Mouse (Mus musculus): Measurements from ENCODE around the gene Mpo. TPM values are rescaled to one million over a fixed set of nuclear protein-coding genes. Genes with fewer than 3 reads are reported as not detected.

Mpo gene
- polyA plus RNA-seq, 1 experiment from 2014 or later = 6.3 TPM

DNA sequence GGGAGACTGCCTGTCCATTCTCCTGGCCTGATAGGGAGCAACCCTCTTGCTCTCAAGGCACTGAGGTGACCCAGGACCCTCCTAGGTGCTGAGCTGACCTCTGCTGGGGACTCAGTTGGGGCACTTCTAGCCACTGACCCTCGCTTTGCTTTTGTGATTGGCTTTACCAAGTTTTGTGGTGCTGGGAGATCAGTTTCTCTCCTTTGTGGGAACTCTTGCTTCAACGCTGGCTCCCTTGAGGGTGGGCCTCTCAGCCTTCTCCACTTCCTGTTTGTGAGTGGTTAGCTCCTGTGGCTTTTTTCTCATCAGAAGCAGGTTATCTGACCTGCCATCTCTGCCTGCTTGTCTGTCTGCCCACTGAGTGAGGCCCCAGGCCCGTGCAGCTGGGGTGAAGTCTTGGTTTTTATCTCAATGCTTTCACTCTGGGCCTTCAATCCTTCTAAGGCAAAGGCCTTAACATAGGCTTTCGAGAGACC is 41.9 kb upstream of the Mpo start:
- Histone ChIP-seq H3K36me3 (replicated peaks) (no peaks in the 10 kb centered on the region), H3K27me3 (replicated peaks; ENCODE audit: low read depth, poor library complexity, severe bottlenecking) (no peaks in the 10 kb centered on the region), H3K9me3 (no peaks in the 10 kb centered on the region), H3K4me3 (no peak overlapping the region; the same call in 1 of the 2 replicates), H3K4me1 (peaks cover 31% of the 10 kb centered on the region), H3K27ac (replicated peaks) (peak overlapping the region; percentile 52)
- DNase-seq (ENCODE audit: low spot score) = no peak
- WGBS = 71% methylated on average over 4 of the region's 4 CpGs

DNA sequence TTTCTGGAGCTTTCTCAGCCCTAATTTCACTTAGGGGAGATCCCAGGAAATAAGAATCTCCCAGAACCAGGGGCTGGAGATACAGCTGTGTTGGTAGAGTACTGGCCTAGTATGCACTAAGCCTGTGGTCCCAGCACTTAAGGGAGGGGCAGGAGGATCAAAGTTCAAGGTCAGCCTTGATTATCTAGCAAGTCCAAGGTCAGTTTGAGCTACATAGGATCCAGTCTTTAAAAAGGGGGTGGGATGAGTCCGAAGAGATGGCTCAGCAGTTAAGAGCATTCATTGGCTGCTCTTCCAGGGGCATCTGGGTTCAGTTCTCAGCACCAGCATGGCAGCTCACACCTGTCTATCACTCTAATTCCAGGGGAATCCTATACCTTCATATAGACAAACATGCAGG is 41.1 kb upstream of the Mpo start:
- H3K27ac ChIP-seq (replicated peaks) = no peak overlapping the region
- WGBS = 75% methylated on average over 1 of the region's 1 CpGs

GRCm38 (mm10) chr11:87753255-87753654 is 40.1 kb upstream of the Mpo start:
- no peak for DNase-seq (ENCODE audit: low spot score)
- no peaks in the 10 kb centered on the region for H3K27me3 ChIP-seq (replicated peaks; ENCODE audit: low read depth, poor library complexity, severe bottlenecking)
- H3K27ac ChIP-seq (replicated peaks) = 0 out of 2 replicates have a peak overlapping the region, but pooled peaks have one; percentile 35
- H3K4me1 ChIP-seq = peaks cover 31% of the 10 kb centered on the region
- no peaks in the 10 kb centered on the region for H3K36me3 ChIP-seq (replicated peaks)
- H3K9me3 ChIP-seq = no peaks in the 10 kb centered on the region
- 84% methylated on average over 8 of the region's 8 CpGs for WGBS
- no peak overlapping the region for H3K4me3 ChIP-seq

More for the DNA sequence above, 41.1 kb upstream of the Mpo start:
- Histone ChIP-seq H3K27me3 (replicated peaks; ENCODE audit: low read depth, poor library complexity, severe bottlenecking) (no peaks in the 10 kb centered on the region), H3K36me3 (replicated peaks) (no peaks in the 10 kb centered on the region), H3K4me1 (peaks cover 31% of the 10 kb centered on the region), H3K4me3 (no peak overlapping the region), H3K9me3 (no peaks in the 10 kb centered on the region)
- DNase-seq (ENCODE audit: low spot score) = no peak

DNA sequence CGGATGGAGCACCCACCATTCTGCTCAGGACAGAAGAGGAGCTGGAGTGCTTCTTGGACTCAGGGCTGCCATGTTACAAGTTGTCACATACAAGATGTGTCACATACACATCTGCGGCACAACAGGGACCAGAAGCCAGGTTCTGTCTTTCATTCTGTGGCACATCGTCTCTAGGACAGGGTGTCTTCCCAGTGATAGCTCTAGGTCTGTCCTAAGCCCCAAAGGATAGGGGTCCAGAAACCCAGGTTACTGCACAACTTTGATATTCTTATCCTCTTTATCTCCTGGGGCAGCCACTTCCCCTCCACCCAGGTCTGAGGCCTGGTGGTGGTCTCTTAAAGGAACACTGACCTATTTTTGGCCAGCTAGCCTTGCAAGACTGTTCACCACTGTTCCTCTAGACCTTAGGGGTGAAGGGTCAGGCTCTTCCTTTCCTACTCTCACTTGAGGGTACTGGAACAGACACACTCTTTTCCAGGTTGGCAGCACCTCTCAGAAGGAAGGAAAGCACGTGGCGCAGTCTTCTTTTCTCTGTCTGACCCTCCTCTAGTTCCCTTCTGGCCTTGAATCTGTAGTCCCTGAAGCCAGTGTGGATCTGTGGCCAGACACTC is 39.4 kb upstream of the Mpo start:
- Histone ChIP-seq H3K4me1 (peaks cover 25% of the 10 kb centered on the region), H3K9me3 (no peaks in the 10 kb centered on the region), H3K27ac (replicated peaks) (peak overlapping the region; percentile 35; the same call in 1 of the 2 replicates), H3K36me3 (replicated peaks) (no peaks in the 10 kb centered on the region), H3K27me3 (replicated peaks; ENCODE audit: low read depth, poor library complexity, severe bottlenecking) (peaks cover 5% of the 10 kb centered on the region; the same call in 1 of the 2 replicates), H3K4me3 (no peak overlapping the region)
- 88% methylated on average over 5 of the region's 5 CpGs for WGBS
- no peak for DNase-seq (ENCODE audit: low spot score)

DNA sequence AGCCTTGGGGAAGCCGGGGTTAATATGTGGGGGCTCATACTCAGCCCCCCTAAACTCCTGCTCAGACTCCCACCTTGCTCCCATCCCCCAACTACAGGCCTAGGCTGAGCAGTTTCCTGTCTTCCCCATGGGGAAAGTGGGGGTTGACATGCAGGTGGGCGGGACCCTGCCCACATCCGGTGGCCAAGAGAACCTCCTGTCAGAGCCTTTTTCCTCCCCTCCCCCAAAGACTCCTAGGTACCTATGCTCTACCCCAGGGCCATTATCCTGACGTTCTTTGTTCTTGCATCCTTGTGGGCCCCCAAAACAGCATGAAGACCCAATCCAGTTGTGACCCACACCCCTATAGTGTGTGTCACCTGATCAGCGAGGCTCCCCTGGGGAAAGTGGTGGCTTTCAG is 38.8 kb upstream of the Mpo start:
- Histone ChIP-seq H3K4me1 (peaks cover 19% of the 10 kb centered on the region), H3K27me3 (replicated peaks; ENCODE audit: low read depth, poor library complexity, severe bottlenecking) (peaks cover 11% of the 10 kb centered on the region), H3K27ac (replicated peaks) (peak overlapping the region; percentile 48; the same call in 1 of the 2 replicates), H3K4me3 (no peak overlapping the region), H3K9me3 (no peaks in the 10 kb centered on the region), H3K36me3 (replicated peaks) (no peaks in the 10 kb centered on the region)
- DNase-seq (ENCODE audit: low spot score) = no peak
- 66% methylated on average over 5 of the region's 5 CpGs for WGBS

DNA sequence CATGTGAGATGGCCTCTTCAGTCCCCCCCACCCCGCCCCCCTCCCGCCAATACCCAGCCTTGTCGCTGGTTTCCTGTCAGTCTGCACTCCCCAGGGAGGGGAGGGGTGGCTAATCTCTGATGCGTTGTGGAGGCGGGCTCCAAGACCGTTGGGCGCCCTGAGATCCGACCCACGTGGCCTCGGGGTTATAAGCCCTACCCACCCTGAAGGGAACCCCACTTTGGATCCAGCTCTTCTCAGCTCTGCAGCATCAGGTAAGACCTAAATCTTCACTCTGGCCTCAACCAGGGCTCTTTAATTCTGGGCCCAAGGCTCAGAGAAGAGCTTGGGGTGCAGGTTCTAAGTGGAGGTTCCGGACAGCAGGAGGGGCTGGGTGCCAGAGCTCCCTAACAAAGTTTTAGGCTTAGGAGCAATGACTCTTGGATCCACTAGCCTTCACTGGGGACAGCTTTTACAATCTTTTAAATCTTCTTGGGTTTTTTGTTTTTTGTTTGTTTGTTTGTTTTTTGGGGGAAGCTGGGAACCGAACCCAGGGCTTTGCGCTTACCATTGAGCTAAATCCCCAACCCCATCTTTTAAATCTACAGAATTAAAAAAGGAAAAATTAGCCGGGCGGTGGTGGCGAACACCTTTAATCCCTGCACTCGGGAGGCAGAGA is 37.9 kb upstream of the Mpo start:
- no peaks in the 10 kb centered on the region for H3K36me3 ChIP-seq (replicated peaks)
- WGBS = 77% methylated on average over 17 of the region's 17 CpGs
- H3K27ac ChIP-seq (replicated peaks) = peak overlapping the region; percentile 48; the same call in 1 of the 2 replicates
- peaks cover 24% of the 10 kb centered on the region for H3K4me1 ChIP-seq
- no peaks in the 10 kb centered on the region for H3K9me3 ChIP-seq
- H3K27me3 ChIP-seq (replicated peaks; ENCODE audit: low read depth, poor library complexity, severe bottlenecking) = peaks cover 20% of the 10 kb centered on the region
- DNase-seq (ENCODE audit: low spot score) = no peak
- H3K4me3 ChIP-seq = no peak overlapping the region

DNA sequence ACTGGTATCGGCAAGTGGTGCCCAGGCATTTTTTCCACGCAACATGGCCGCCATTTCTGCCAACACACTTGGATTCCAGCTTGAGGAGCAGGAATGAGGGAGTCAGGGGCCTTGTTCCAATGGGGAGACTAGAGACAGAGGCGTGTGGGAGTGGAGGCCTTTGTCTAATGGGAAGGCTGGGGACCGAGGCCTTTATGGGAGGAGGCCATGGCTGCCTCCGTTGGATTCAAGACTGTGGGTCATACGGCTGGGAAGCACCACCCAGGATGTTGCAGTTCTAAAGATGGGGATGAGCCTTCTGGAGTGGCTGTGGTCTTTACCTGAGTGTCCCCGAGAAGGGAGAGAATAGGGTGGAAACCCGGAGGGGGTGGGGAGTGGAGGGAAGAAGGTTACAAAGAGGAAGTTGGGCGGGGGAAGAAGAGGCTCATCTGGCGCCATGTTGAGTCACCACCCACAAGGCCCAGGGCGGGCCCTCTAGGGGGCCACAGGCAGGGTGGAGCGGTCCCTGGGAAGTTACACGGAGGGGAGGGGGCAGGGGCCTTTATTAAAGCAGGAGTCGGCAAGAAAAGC is 37.0 kb upstream of the Mpo start:
- H3K36me3 ChIP-seq (replicated peaks) = no peaks in the 10 kb centered on the region
- 0 out of 2 replicates have a peak overlapping the region, but pooled peaks have one; percentile 30 for H3K27ac ChIP-seq (replicated peaks)
- H3K4me3 ChIP-seq = peak overlapping the region; percentile 31
- peaks cover 28% of the 10 kb centered on the region for H3K27me3 ChIP-seq (replicated peaks; ENCODE audit: low read depth, poor library complexity, severe bottlenecking)
- peaks cover 27% of the 10 kb centered on the region for H3K4me1 ChIP-seq
- 81% methylated on average over 15 of the region's 15 CpGs for WGBS
- no peak for DNase-seq (ENCODE audit: low spot score)
- no peaks in the 10 kb centered on the region for H3K9me3 ChIP-seq

- H3K9me3 ChIP-seq = no peaks in the 10 kb centered on the region
- 91% methylated on average over 25 of the region's 25 CpGs for WGBS
- H3K27ac ChIP-seq (replicated peaks) = no peak overlapping the region
- no peak for DNase-seq (ENCODE audit: low spot score)
- H3K4me1 ChIP-seq = peaks cover 21% of the 10 kb centered on the region
- no peaks in the 10 kb centered on the region for H3K36me3 ChIP-seq (replicated peaks)
- H3K4me3 ChIP-seq = peak overlapping the region; percentile 31; the same call in 1 of the 2 replicates
- peaks cover 38% of the 10 kb centered on the region for H3K27me3 ChIP-seq (replicated peaks; ENCODE audit: low read depth, poor library complexity, severe bottlenecking)
These were observed 36.1 kb upstream of the Mpo start for GRCm38 (mm10) chr11:87757001-87757954.

GRCm38 (mm10) chr11:87758161-87758911 is 35.0 kb upstream of the Mpo start:
- Histone ChIP-seq H3K9me3 (no peaks in the 10 kb centered on the region), H3K36me3 (replicated peaks) (no peaks in the 10 kb centered on the region), H3K27me3 (replicated peaks; ENCODE audit: low read depth, poor library complexity, severe bottlenecking) (peaks cover 48% of the 10 kb centered on the region), H3K4me3 (no peak overlapping the region), H3K4me1 (peaks cover 24% of the 10 kb centered on the region), H3K27ac (replicated peaks) (no peak overlapping the region)
- no peak for DNase-seq (ENCODE audit: low spot score)
- WGBS = 81% methylated on average over 7 of the region's 7 CpGs

GRCm38 (mm10) chr11:87758957-87759608 is 34.3 kb upstream of the Mpo start:
- Histone ChIP-seq H3K27ac (replicated peaks) (no peak overlapping the region), H3K4me3 (no peak overlapping the region), H3K36me3 (replicated peaks) (no peaks in the 10 kb centered on the region), H3K4me1 (peaks cover 30% of the 10 kb centered on the region), H3K9me3 (no peaks in the 10 kb centered on the region), H3K27me3 (replicated peaks; ENCODE audit: low read depth, poor library complexity, severe bottlenecking) (peaks cover 56% of the 10 kb centered on the region)
- DNase-seq (ENCODE audit: low spot score) = no peak
- 72% methylated on average over 4 of the region's 4 CpGs for WGBS

GRCm38 (mm10) chr11:87759609-87760005 is 33.8 kb upstream of the Mpo start:
- Histone ChIP-seq H3K27me3 (replicated peaks; ENCODE audit: low read depth, poor library complexity, severe bottlenecking) (peaks cover 61% of the 10 kb centered on the region), H3K9me3 (no peaks in the 10 kb centered on the region)
- no peak for DNase-seq (ENCODE audit: low spot score)

More at GRCm38 (mm10) chr11:87759609-87760005, 33.8 kb upstream of the Mpo start:
- Histone ChIP-seq H3K4me1 (peaks cover 30% of the 10 kb centered on the region), H3K36me3 (replicated peaks) (no peaks in the 10 kb centered on the region), H3K27ac (replicated peaks) (no peak overlapping the region), H3K4me3 (no peak overlapping the region)
- 7% methylated on average over 3 of the region's 3 CpGs for WGBS

Measured in embryonic facial prominence, embryonic 10.5 days (tissue).